ENCODE assay signal across 8 mouse cellular contexts in the genomic region with DNA sequence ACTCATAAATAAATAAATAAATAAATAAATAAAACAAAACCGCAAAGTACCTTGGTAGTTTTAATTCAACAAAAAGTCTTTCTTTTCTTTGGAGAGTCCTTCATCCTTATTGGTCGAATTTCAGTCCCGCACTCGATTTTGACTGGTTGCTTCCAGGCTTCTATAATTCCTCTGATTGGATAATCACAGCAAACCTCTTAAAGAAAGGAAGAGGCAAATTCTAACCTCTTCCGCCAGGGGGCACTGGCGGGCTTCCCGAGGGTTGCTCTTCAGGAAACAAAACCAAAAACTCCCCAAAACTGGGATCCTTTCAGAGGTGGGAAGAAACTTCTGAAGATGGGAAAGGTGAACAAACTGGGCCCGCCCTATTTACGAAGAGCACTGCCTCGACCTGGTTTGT. TPM values are rescaled to one million over a fixed set of nuclear protein-coding genes. Genes with fewer than 3 reads are reported as not detected.
DNase-seq lines count a peak whose midpoint lies in the region; ATAC-seq lines count a peak whose summit lies in the region.

No protein-coding gene starts in this region.

- no peak overlapping the region for H3K4me2 ChIP-seq in midbrain, embryonic 15.5 days

- H3K4me3 ChIP-seq in midbrain, embryonic 10.5 days, result peak overlapping the region; percentile 39
- H3K4me3 ChIP-seq in midbrain, embryonic 15.5 days, result no peak overlapping the region

- H3K27me3 ChIP-seq in midbrain, embryonic 10.5 days (ENCODE audit: low read depth, poor library complexity, severe bottlenecking), result peaks cover 38% of the 10 kb centered on the region
- no peaks in the 10 kb centered on the region for H3K27me3 ChIP-seq in midbrain, embryonic 15.5 days (replicated peaks)

- intact Hi-C loops in left cerebral cortex, postnatal 14 days (cut with DNase I), result loop anchor here (5.0 kb wide), 1 partner anchor 59 kb away; the partner anchor contains the start of gene Akt2

- 8% methylated on average over 10 of the region's 10 CpGs for WGBS in midbrain, embryonic 10.5 days
- 7% methylated on average over 10 of the region's 10 CpGs for WGBS in midbrain, embryonic 15.5 days

- H3K36me3 ChIP-seq in midbrain, embryonic 10.5 days, result peaks cover 1% of the 10 kb centered on the region; the same call in 1 of the 2 replicates
- 0 out of 2 replicates have a peak, but pooled peaks cover under 1% of the 10 kb centered on the region for H3K36me3 ChIP-seq in midbrain, embryonic 15.5 days (replicated peaks)

- peak overlapping the region; percentile 59; the same call in 1 of the 2 replicates for H3K27ac ChIP-seq in midbrain, embryonic 10.5 days (replicated peaks)
- no peak overlapping the region for H3K27ac ChIP-seq in midbrain, embryonic 15.5 days

- peak; percentile 70 for DNase-seq in midbrain, embryonic 10.5 days (ENCODE audit: low spot score)
- peak; percentile 83 for DNase-seq in cerebellum, adult 9-11 months
- DNase-seq in frontal cortex, postnatal 10 days (ENCODE audit: low spot score in 2 of 2), result peak; percentile 60 to 69
- DNase-seq in left cerebral cortex, postnatal 14 days (ENCODE audit: low spot score in 2 of 2), result peak; percentile 84 to 92
- DNase-seq in mesoderm, embryonic 11.5 days (ENCODE audit: low read depth, low spot score), result peak; percentile 90
- peak; percentile 60 to 80 for DNase-seq in spleen, postnatal 4 days (ENCODE audit: low spot score in 2 of 2)

- H3K9ac ChIP-seq in midbrain, embryonic 15.5 days, result no peak overlapping the region

- peaks cover 18% of the 10 kb centered on the region for H3K4me1 ChIP-seq in midbrain, embryonic 10.5 days
- peaks cover 25% of the 10 kb centered on the region for H3K4me1 ChIP-seq in midbrain, embryonic 15.5 days

- ATAC-seq in midbrain, embryonic 15.5 days (replicated peaks), result no peak
- ATAC-seq in inflammation-experienced regulatory T-cells, adult 6 months, result peak; percentile 76

- no peaks in the 10 kb centered on the region for H3K9me3 ChIP-seq in midbrain, embryonic 10.5 days (replicated peaks)
- H3K9me3 ChIP-seq in midbrain, embryonic 15.5 days, result no peaks in the 10 kb centered on the region

RNA-seq across cellular contexts. Expression of gene Ttc9b, which starts 2.8 kb away (rescaled TPM):
- polyA plus RNA-seq in midbrain, embryonic 10.5 days (2016; fragmentation: Nextera tagmentation; extraction: Ambion mirVana), result 2.6 and 5.5 TPM in 2 replicates
- polyA plus RNA-seq in midbrain, embryonic 15.5 days (2015; fragmentation: Nextera tagmentation; extraction: Ambion mirVana), result 71.9 and 74.4 TPM in 2 replicates
- not detected for polyA plus RNA-seq in inflammation-experienced regulatory T-cells, adult 6 months (2017; shearing (Covaris generic))
- total RNA-seq in left cerebral cortex, postnatal 14 days (2021), result 100 to 1,000 TPM; 158 to 159 TPM

RNA-seq across cellular contexts. Expression of gene Map3k10, which starts 23.4 kb away (rescaled TPM):
- 7.5 and 10.1 TPM in 2 replicates for polyA plus RNA-seq in midbrain, embryonic 10.5 days (2016; fragmentation: Nextera tagmentation; extraction: Ambion mirVana)
- 17.2 and 19.9 TPM in 2 replicates for polyA plus RNA-seq in midbrain, embryonic 15.5 days (2015; fragmentation: Nextera tagmentation; extraction: Ambion mirVana)
- polyA plus RNA-seq in inflammation-experienced regulatory T-cells, adult 6 months (2017; shearing (Covaris generic)), result 1 to 10 TPM in 1 of 3 experiments, under 1 TPM in 2; 0.88 to 1.4 (median 0.91) TPM
- 100 to 1,000 TPM; 228 to 233 TPM for total RNA-seq in left cerebral cortex, postnatal 14 days (2021)

RNA-seq across cellular contexts. Expression of gene Zfp607b, which starts 38.2 kb away (rescaled TPM):
- polyA plus RNA-seq in midbrain, embryonic 10.5 days (2016; fragmentation: Nextera tagmentation; extraction: Ambion mirVana), result 6.3 and 7.7 TPM in 2 replicates
- polyA plus RNA-seq in midbrain, embryonic 15.5 days (2015; fragmentation: Nextera tagmentation; extraction: Ambion mirVana), result 17.0 and 18.3 TPM in 2 replicates
- 1 to 10 TPM; 1.9 to 3.5 (median 3.3) TPM for polyA plus RNA-seq in inflammation-experienced regulatory T-cells, adult 6 months (2017; shearing (Covaris generic))
- 1 to 10 TPM; 8.0 to 8.1 TPM for total RNA-seq in left cerebral cortex, postnatal 14 days (2021)

RNA-seq across cellular contexts. Expression of gene Akt2, which starts 59.6 kb away (rescaled TPM):
- 85.9 and 89.4 TPM in 2 replicates for polyA plus RNA-seq in midbrain, embryonic 10.5 days (2016; fragmentation: Nextera tagmentation; extraction: Ambion mirVana)
- polyA plus RNA-seq in midbrain, embryonic 15.5 days (2015; fragmentation: Nextera tagmentation; extraction: Ambion mirVana), result 60.8 and 66.1 TPM in 2 replicates
- polyA plus RNA-seq in inflammation-experienced regulatory T-cells, adult 6 months (2017; shearing (Covaris generic)), result 10 to 100 TPM; 41.6 to 51.3 (median 43.1) TPM
- 100 to 1,000 TPM; 114 to 147 TPM for total RNA-seq in left cerebral cortex, postnatal 14 days (2021)

Comparison
In these comparisons a context has a peak if more than half of its experiments do, and no peak if none do; other contexts are left out.
1. RNA of gene Ttc9b, which starts 2.8 kb away (polyA plus RNA-seq): 71.9 to 74.4 TPM in midbrain, embryonic 15.5 days; 2.6 to 5.5 TPM in midbrain, embryonic 10.5 days and not detected in inflammation-experienced regulatory T-cells, adult 6 months; every median in the first group is over 10 times any median in the second.
2. Peak in every context shown above with its lines, with median percentiles within 50 percentile points of each other: DNase-seq.